Mouse (Mus musculus): Measurements from ENCODE around the gene Smim14. TPM values are rescaled to one million over a fixed set of nuclear protein-coding genes. Genes with fewer than 3 reads are reported as not detected.

Smim14 gene
- polyA plus RNA-seq, 1 experiment = 110 TPM

DNA sequence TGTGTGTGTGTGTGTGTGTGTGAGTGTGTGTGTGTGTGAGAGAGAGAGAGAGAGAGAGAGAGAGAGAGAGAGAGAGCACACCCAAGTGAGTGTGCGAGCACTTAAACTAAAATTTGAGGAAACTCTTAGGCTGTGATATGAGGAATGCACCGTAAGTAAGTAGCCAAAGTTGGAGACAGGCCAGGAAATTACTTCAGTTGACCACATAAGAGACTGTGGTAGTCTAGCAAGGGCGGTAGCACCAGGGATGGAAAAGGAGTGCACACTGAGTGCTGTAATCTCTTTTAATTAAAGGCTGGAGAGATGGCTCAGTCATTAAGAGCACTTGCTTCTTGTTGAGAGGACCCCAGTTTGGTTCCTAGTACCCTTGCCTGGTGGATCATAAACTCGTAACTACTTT, 47.2 kb downstream of the Smim14 start:
- Histone ChIP-seq H3K4me1 (replicated peaks; ENCODE audit: control insufficient read depth, insufficient read depth, low read length) (peaks cover 11% of the 10 kb centered on the region), H3K27me3 (ENCODE audit: control insufficient read depth, insufficient read depth, low read length) (no peaks in the 10 kb centered on the region), H3K27ac (ENCODE audit: control insufficient read depth, insufficient read depth, low read length) (no peak overlapping the region), H3K36me3 (ENCODE audit: control insufficient read depth, insufficient read depth, low read length) (no peaks in the 10 kb centered on the region), H3K4me3 (ENCODE audit: control insufficient read depth, insufficient read depth, low read length) (no peak overlapping the region)
- TF ChIP-seq POLR2A (IDR thresholded peaks at IDR 0.05; ENCODE audit: control insufficient read depth, extremely low read depth, insufficient read depth, low read length, poor library complexity) (no peak), CTCF (IDR thresholded peaks at IDR 0.05; ENCODE audit: borderline replicate concordance, control insufficient read depth, extremely low read depth, insufficient read depth, low read length, poor library complexity) (no peak)
- WGBS = 43% methylated on average over 4 of the region's 4 CpGs
- no peak for DNase-seq

DNA sequence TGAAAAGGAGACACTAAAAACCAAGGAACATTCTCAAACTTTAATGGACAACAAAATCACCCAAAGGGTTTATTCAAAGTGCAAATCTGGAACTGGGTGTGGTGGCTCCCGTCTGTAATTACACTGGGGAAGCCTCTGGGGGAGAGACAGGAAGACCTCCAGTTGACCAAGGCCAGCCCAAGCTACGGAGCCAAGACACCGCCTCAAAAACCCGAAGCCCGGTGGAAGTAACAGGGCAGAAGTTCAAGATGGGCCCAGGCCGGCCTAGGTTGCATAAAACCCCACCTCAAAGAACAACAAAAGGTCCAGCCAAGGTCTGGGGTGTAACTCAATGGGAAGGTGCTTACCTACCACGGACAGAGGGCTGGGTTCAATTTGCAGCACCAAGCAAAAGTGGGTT, 48.3 kb downstream of the Smim14 start:
- no peak overlapping the region for H3K27ac ChIP-seq (ENCODE audit: control insufficient read depth, insufficient read depth, low read length)
- H3K36me3 ChIP-seq (ENCODE audit: control insufficient read depth, insufficient read depth, low read length) = no peaks in the 10 kb centered on the region
- DNase-seq = no peak
- no peak overlapping the region for H3K4me3 ChIP-seq (ENCODE audit: control insufficient read depth, insufficient read depth, low read length)
- peaks cover 11% of the 10 kb centered on the region for H3K4me1 ChIP-seq (replicated peaks; ENCODE audit: control insufficient read depth, insufficient read depth, low read length)
- 70% methylated on average over 7 of the region's 7 CpGs for WGBS
- no peak for TF ChIP-seq POLR2A (IDR thresholded peaks at IDR 0.05; ENCODE audit: control insufficient read depth, extremely low read depth, insufficient read depth, low read length, poor library complexity)
- H3K27me3 ChIP-seq (ENCODE audit: control insufficient read depth, insufficient read depth, low read length) = no peaks in the 10 kb centered on the region

- Histone ChIP-seq H3K27me3 (ENCODE audit: control insufficient read depth, insufficient read depth, low read length) (no peaks in the 10 kb centered on the region), H3K27ac (ENCODE audit: control insufficient read depth, insufficient read depth, low read length) (no peak overlapping the region), H3K36me3 (ENCODE audit: control insufficient read depth, insufficient read depth, low read length) (no peaks in the 10 kb centered on the region), H3K4me1 (replicated peaks; ENCODE audit: control insufficient read depth, insufficient read depth, low read length) (peaks cover 8% of the 10 kb centered on the region; the same call in 1 of the 2 replicates), H3K4me3 (ENCODE audit: control insufficient read depth, insufficient read depth, low read length) (no peak overlapping the region)
- WGBS = 64% methylated on average over 10 of the region's 10 CpGs
- no peak for DNase-seq
- TF ChIP-seq CTCF (IDR thresholded peaks at IDR 0.05; ENCODE audit: borderline replicate concordance, control insufficient read depth, extremely low read depth, insufficient read depth, low read length, poor library complexity) (no peak), POLR2A (IDR thresholded peaks at IDR 0.05; ENCODE audit: control insufficient read depth, extremely low read depth, insufficient read depth, low read length, poor library complexity) (no peak)
These were observed 49.6 kb downstream of the Smim14 start for GRCm38 (mm10) chr5:65487381-65487780.

DNA sequence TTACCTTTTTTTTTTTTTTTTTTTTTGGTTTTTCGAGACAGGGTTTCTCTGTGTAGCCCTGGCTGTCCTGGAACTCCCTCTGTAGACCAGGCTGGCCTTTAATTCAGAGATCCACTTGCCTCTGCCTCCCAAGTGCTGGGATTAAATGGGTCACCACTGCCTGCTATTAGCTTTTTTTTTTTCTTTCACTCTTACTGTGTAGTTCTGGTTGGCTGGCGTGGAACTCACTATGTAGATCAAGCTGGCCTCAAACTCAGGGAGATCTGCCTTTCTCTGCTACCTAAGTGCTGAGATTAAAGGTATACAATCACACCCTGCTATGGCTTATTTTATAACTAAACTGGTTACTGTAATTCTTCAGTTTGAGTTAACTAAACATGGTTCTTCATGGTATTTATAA, 50.5 kb downstream of the Smim14 start:
- Histone ChIP-seq H3K4me1 (replicated peaks; ENCODE audit: control insufficient read depth, insufficient read depth, low read length) (peaks cover 6% of the 10 kb centered on the region; the same call in 1 of the 2 replicates), H3K4me3 (ENCODE audit: control insufficient read depth, insufficient read depth, low read length) (no peak overlapping the region), H3K36me3 (ENCODE audit: control insufficient read depth, insufficient read depth, low read length) (no peaks in the 10 kb centered on the region), H3K27ac (ENCODE audit: control insufficient read depth, insufficient read depth, low read length) (no peak overlapping the region), H3K27me3 (ENCODE audit: control insufficient read depth, insufficient read depth, low read length) (no peaks in the 10 kb centered on the region)
- 65% methylated on average over 2 of the region's 2 CpGs for WGBS
- TF ChIP-seq CTCF (IDR thresholded peaks at IDR 0.05; ENCODE audit: borderline replicate concordance, control insufficient read depth, extremely low read depth, insufficient read depth, low read length, poor library complexity) (no peak), POLR2A (IDR thresholded peaks at IDR 0.05; ENCODE audit: control insufficient read depth, extremely low read depth, insufficient read depth, low read length, poor library complexity) (no peak)
- no peak for DNase-seq

GRCm38 (mm10) chr5:65482996-65483395, 54.0 kb downstream of the Smim14 start:
- TF ChIP-seq CTCF (IDR thresholded peaks at IDR 0.05; ENCODE audit: borderline replicate concordance, control insufficient read depth, extremely low read depth, insufficient read depth, low read length, poor library complexity) (no peak), POLR2A (IDR thresholded peaks at IDR 0.05; ENCODE audit: control insufficient read depth, extremely low read depth, insufficient read depth, low read length, poor library complexity) (no peak)
- no peaks in the 10 kb centered on the region for H3K4me1 ChIP-seq (replicated peaks; ENCODE audit: control insufficient read depth, insufficient read depth, low read length)
- H3K4me3 ChIP-seq (ENCODE audit: control insufficient read depth, insufficient read depth, low read length) = no peak overlapping the region
- 98% methylated on average over 4 of the region's 4 CpGs for whole genome bisulfite sequencing
- no peak overlapping the region for H3K27ac ChIP-seq (ENCODE audit: control insufficient read depth, insufficient read depth, low read length)
- H3K27me3 ChIP-seq (ENCODE audit: control insufficient read depth, insufficient read depth, low read length) = no peaks in the 10 kb centered on the region
- no peaks in the 10 kb centered on the region for H3K36me3 ChIP-seq (ENCODE audit: control insufficient read depth, insufficient read depth, low read length)
- no peak for DNase-seq

DNA sequence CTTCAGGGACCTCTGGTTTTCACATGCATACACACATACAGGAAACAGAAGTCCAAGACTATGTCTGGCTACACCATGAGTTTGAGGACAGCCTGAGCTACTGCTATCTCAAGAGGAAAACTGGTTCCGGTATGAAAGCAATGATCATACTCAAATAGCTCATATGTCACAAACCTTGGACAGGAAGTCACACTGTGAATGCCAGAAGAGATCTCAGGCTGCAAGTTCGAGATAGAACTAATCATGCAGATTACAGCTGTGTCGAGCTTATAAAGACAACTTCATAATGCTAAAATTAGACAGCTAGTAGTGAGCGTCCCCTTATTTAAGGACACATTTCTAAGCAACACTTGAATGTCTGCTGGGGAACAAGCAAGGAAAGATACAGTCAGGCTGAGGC, 56.5 kb downstream of the Smim14 start:
- H3K4me3 ChIP-seq (ENCODE audit: control insufficient read depth, insufficient read depth, low read length) = no peak overlapping the region
- no peaks in the 10 kb centered on the region for H3K4me1 ChIP-seq (replicated peaks; ENCODE audit: control insufficient read depth, insufficient read depth, low read length)
- no peak overlapping the region for H3K27ac ChIP-seq (ENCODE audit: control insufficient read depth, insufficient read depth, low read length)
- H3K36me3 ChIP-seq (ENCODE audit: control insufficient read depth, insufficient read depth, low read length) = no peaks in the 10 kb centered on the region
- H3K27me3 ChIP-seq (ENCODE audit: control insufficient read depth, insufficient read depth, low read length) = no peaks in the 10 kb centered on the region
- TF ChIP-seq CTCF (IDR thresholded peaks at IDR 0.05; ENCODE audit: borderline replicate concordance, control insufficient read depth, extremely low read depth, insufficient read depth, low read length, poor library complexity) (no peak), POLR2A (IDR thresholded peaks at IDR 0.05; ENCODE audit: control insufficient read depth, extremely low read depth, insufficient read depth, low read length, poor library complexity) (no peak)
- no peak for DNase-seq
- 77% methylated on average over 4 of the region's 4 CpGs for WGBS

GRCm38 (mm10) chr5:65479681-65480445, 57.1 kb downstream of the Smim14 start:
- no peak overlapping the region for H3K27ac ChIP-seq (ENCODE audit: control insufficient read depth, insufficient read depth, low read length)
- H3K27me3 ChIP-seq (ENCODE audit: control insufficient read depth, insufficient read depth, low read length) = no peaks in the 10 kb centered on the region
- no peaks in the 10 kb centered on the region for H3K36me3 ChIP-seq (ENCODE audit: control insufficient read depth, insufficient read depth, low read length)
- H3K4me3 ChIP-seq (ENCODE audit: control insufficient read depth, insufficient read depth, low read length) = no peak overlapping the region
- 94% methylated on average over 9 of the region's 9 CpGs for WGBS
- TF ChIP-seq POLR2A (IDR thresholded peaks at IDR 0.05; ENCODE audit: control insufficient read depth, extremely low read depth, insufficient read depth, low read length, poor library complexity) (no peak), CTCF (IDR thresholded peaks at IDR 0.05; ENCODE audit: borderline replicate concordance, control insufficient read depth, extremely low read depth, insufficient read depth, low read length, poor library complexity) (no peak)
- DNase-seq = no peak
- no peaks in the 10 kb centered on the region for H3K4me1 ChIP-seq (replicated peaks; ENCODE audit: control insufficient read depth, insufficient read depth, low read length)

Measured in thymus, adult 2 months (tissue).